Mouse (Mus musculus) E14TG2a.4 (cell line): Measurements from ENCODE around the gene Pdzk1ip1.

Experiments used
- CTCF ChIP-seq: conservative IDR thresholded peaks from 2 replicates; pipeline ENCODE4 v1.5.1; 2014; ENCODE audit warnings: low read length
- NANOG ChIP-seq: IDR thresholded peaks from 2 replicates; pipeline ENCODE4 v1.6.1; 2014; ENCODE audit warnings: borderline replicate concordance, low read length, mixed read lengths
- POU5F1 ChIP-seq: IDR thresholded peaks from 2 replicates; pipeline ENCODE4 v1.6.1; 2014; ENCODE audit warnings: low read length, borderline replicate concordance

DNA sequence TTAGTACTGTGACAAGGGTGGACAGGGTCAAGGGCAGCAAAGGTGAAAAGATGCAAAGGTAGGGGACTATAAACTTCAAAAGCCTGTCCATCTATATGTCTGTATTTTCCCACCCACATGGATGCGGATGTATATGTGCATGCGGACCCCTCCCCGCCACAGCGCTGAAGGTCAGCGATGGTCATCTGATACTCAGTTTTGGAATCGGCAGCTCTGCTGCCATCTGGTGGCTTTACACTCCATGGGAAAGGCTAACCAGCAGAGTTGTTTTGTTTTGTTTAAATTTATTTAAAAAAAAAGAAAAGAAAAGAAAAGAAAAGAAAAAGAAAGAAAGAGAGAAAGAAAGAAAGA is 8.6 kb downstream of the Pdzk1ip1 start:
- peak; percentile 57 for TF ChIP-seq CTCF
- TF ChIP-seq POU5F1 = no peak
- no peak for TF ChIP-seq NANOG
